Mouse (Mus musculus): ENCODE measurements around the gene Chst15.

- TF ChIP-seq POLR2A (IDR thresholded peaks at IDR 0.05; ENCODE audit: low read depth, low read length) (no peak), CTCF (IDR thresholded peaks at IDR 0.05; ENCODE audit: extremely low read depth, insufficient read length, insufficient replicate concordance, low read depth, low read length) (no peak)
Measured at GRCm38 (mm10) chr7:132272984-132273383, 44.0 kb downstream of the Chst15 start.

Data from small intestine, adult 2 months (tissue).